Mouse (Mus musculus): ENCODE data around the gene Tmem239. TPM values are rescaled to one million over a fixed set of nuclear protein-coding genes. Genes with fewer than 3 reads are reported as not detected.

The Tmem239 gene
- polyA plus RNA-seq (2014; fragmentation: Illumina TruSeq; extraction: RNeasy Lipid Tissue Mini Kit (QIAGEN cat#74804); ENCODE audit: low read depth, low replicate concordance) = not detected

DNA sequence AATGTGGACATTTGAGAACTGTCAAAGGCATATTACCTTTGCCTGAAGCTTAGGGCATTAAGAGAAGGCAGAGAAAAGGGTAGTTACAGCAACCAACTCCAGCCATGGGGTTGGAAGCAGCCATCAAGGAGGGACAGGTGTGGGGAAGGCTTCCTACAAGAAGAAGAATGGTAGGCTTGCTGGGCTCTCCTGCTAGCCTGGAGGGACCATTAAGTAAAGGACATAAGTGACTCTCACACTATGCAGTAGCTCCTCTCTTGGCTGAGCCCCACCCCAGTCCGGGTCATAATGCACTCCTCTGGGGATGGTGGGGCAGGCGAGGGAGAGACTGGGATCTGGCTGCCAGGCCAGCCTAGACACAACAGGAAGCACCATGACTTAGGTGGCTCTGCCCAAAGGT, at the start of gene Tmem239:
Gene Tmem239 (plus strand): TSS at position 301 of the 400 bp plus-strand sequence.

GRCm38 (mm10) chr2:130397186-130397985, 8.9 kb upstream of the Tmem239 start, which contains the start of gene Cpxm1:
Gene Cpxm1, minus strand, starts transcription at chr2:130397574.

GRCm38 (mm10) chr2:130404939-130405338, 1.3 kb upstream of the Tmem239 start, which contains the start of the genes Gm28372 and 1700020A23Rik:
Gene Gm28372, plus strand, starts transcription at chr2:130405239.
Gene 1700020A23Rik, plus strand, starts transcription at chr2:130405259.

DNA sequence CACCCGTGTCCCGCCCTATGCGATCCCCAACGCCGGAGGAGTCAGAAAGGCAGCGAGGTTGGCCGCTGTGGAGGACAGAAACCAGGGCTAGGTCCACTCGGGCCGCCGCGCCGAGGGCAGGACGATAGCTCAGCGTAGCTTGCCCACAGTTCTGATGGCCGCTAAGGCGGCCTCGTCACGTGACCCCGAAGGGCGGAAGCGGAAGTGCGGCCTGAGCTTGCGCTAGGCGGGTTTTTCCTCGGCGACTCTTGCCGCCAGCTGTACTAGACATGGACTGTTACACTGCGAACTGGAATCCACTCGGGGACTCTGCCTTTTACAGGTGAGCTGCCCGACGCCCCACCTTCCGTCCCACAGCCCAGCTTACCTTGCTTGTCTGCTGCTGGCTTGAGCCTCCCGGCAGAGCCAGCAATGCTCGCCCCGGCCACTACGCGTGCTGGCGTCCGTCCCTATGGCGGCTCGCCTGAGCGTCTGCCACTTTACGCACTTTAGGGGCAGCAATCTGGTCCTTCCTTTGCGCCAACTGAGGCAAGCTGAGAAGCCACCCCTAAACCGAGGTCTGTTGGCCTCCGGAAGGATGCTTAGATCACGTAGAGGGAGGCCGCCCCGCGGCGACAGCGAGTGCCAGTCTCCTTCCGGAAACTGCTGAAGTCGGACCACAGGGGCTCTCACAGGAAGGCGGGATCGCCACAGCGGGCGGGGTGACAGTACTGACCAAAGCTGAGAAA, 18.0 kb downstream of the Tmem239 start, which contains the start of the genes Vps16 and Pced1a:
Gene Vps16 (plus strand): TSS at position 214 of the 728 bp plus-strand sequence.
Gene Pced1a (minus strand): TSS at position 576 of the 728 bp plus-strand sequence.

GRCm38 (mm10) chr2:130449794-130450433, 43.6 kb downstream of the Tmem239 start, which contains the start of gene Ptpra:
Gene Ptpra, plus strand, starts transcription at chr2:130450278.

Other genes starting within 250 kb of the Tmem239 start
- gene Snrpb, start 227.1 kb upstream of the Tmem239 start, polyA plus RNA-seq (2014; fragmentation: Illumina TruSeq; extraction: RNeasy Lipid Tissue Mini Kit (QIAGEN cat#74804); ENCODE audit: low read depth, low replicate concordance) = 13.2 TPM
- gene Tmc2, start 211.3 kb upstream of the Tmem239 start, polyA plus RNA-seq (2014; fragmentation: Illumina TruSeq; extraction: RNeasy Lipid Tissue Mini Kit (QIAGEN cat#74804); ENCODE audit: low read depth, low replicate concordance) = 0.18 TPM
- gene Nop56, start 132.0 kb upstream of the Tmem239 start, polyA plus RNA-seq (2014; fragmentation: Illumina TruSeq; extraction: RNeasy Lipid Tissue Mini Kit (QIAGEN cat#74804); ENCODE audit: low read depth, low replicate concordance) = 28.7 TPM
- gene Idh3b, start 121.9 kb upstream of the Tmem239 start, polyA plus RNA-seq (2014; fragmentation: Illumina TruSeq; extraction: RNeasy Lipid Tissue Mini Kit (QIAGEN cat#74804); ENCODE audit: low read depth, low replicate concordance) = 59.1 TPM
- 0.10 TPM for gene Ebf4, start 111.3 kb upstream of the Tmem239 start, polyA plus RNA-seq (2014; fragmentation: Illumina TruSeq; extraction: RNeasy Lipid Tissue Mini Kit (QIAGEN cat#74804); ENCODE audit: low read depth, low replicate concordance)
- gene Cpxm1, start 8.9 kb upstream of the Tmem239 start, polyA plus RNA-seq (2014; fragmentation: Illumina TruSeq; extraction: RNeasy Lipid Tissue Mini Kit (QIAGEN cat#74804); ENCODE audit: low read depth, low replicate concordance) = 3.3 TPM
- 6.7 TPM for gene Gm28372, start 1.2 kb upstream of the Tmem239 start, polyA plus RNA-seq (2014; fragmentation: Illumina TruSeq; extraction: RNeasy Lipid Tissue Mini Kit (QIAGEN cat#74804); ENCODE audit: low read depth, low replicate concordance)
- 9.1 TPM for gene 1700020A23Rik, start 1.2 kb upstream of the Tmem239 start, polyA plus RNA-seq (2014; fragmentation: Illumina TruSeq; extraction: RNeasy Lipid Tissue Mini Kit (QIAGEN cat#74804); ENCODE audit: low read depth, low replicate concordance)
- 16.8 TPM for gene Vps16, start 17.9 kb downstream of the Tmem239 start, polyA plus RNA-seq (2014; fragmentation: Illumina TruSeq; extraction: RNeasy Lipid Tissue Mini Kit (QIAGEN cat#74804); ENCODE audit: low read depth, low replicate concordance)
- gene Pced1a, start 18.2 kb downstream of the Tmem239 start, polyA plus RNA-seq (2014; fragmentation: Illumina TruSeq; extraction: RNeasy Lipid Tissue Mini Kit (QIAGEN cat#74804); ENCODE audit: low read depth, low replicate concordance) = 8.1 TPM
- 33.4 TPM for gene Ptpra, start 43.8 kb downstream of the Tmem239 start, polyA plus RNA-seq (2014; fragmentation: Illumina TruSeq; extraction: RNeasy Lipid Tissue Mini Kit (QIAGEN cat#74804); ENCODE audit: low read depth, low replicate concordance)
- 1.1 TPM for gene Mrps26, start 157.3 kb downstream of the Tmem239 start, polyA plus RNA-seq (2014; fragmentation: Illumina TruSeq; extraction: RNeasy Lipid Tissue Mini Kit (QIAGEN cat#74804); ENCODE audit: low read depth, low replicate concordance)
- not detected for gene Oxt, start 169.7 kb downstream of the Tmem239 start, polyA plus RNA-seq (2014; fragmentation: Illumina TruSeq; extraction: RNeasy Lipid Tissue Mini Kit (QIAGEN cat#74804); ENCODE audit: low read depth, low replicate concordance)
- gene Avp, start 176.1 kb downstream of the Tmem239 start, polyA plus RNA-seq (2014; fragmentation: Illumina TruSeq; extraction: RNeasy Lipid Tissue Mini Kit (QIAGEN cat#74804); ENCODE audit: low read depth, low replicate concordance) = not detected
- gene Fastkd5, start 223.5 kb downstream of the Tmem239 start, polyA plus RNA-seq (2014; fragmentation: Illumina TruSeq; extraction: RNeasy Lipid Tissue Mini Kit (QIAGEN cat#74804); ENCODE audit: low read depth, low replicate concordance) = 7.6 TPM
- gene Ubox5, start 223.6 kb downstream of the Tmem239 start, polyA plus RNA-seq (2014; fragmentation: Illumina TruSeq; extraction: RNeasy Lipid Tissue Mini Kit (QIAGEN cat#74804); ENCODE audit: low read depth, low replicate concordance) = 7.4 TPM
- 0.46 TPM for gene Lzts3, start 236.3 kb downstream of the Tmem239 start, polyA plus RNA-seq (2014; fragmentation: Illumina TruSeq; extraction: RNeasy Lipid Tissue Mini Kit (QIAGEN cat#74804); ENCODE audit: low read depth, low replicate concordance)

All from testis, adult 10 weeks (tissue).